Mouse (Mus musculus): ENCODE results near the gene Nebl. TPM values are rescaled to one million over a fixed set of nuclear protein-coding genes. Genes with fewer than 3 reads are reported as not detected.

Nebl gene
- under 1 TPM; 0.32 to 0.81 TPM for total RNA-seq (2021)
- long read RNA-seq, experiment 1: 0 reads
- long read RNA-seq, experiment 2: 0 reads

DNA sequence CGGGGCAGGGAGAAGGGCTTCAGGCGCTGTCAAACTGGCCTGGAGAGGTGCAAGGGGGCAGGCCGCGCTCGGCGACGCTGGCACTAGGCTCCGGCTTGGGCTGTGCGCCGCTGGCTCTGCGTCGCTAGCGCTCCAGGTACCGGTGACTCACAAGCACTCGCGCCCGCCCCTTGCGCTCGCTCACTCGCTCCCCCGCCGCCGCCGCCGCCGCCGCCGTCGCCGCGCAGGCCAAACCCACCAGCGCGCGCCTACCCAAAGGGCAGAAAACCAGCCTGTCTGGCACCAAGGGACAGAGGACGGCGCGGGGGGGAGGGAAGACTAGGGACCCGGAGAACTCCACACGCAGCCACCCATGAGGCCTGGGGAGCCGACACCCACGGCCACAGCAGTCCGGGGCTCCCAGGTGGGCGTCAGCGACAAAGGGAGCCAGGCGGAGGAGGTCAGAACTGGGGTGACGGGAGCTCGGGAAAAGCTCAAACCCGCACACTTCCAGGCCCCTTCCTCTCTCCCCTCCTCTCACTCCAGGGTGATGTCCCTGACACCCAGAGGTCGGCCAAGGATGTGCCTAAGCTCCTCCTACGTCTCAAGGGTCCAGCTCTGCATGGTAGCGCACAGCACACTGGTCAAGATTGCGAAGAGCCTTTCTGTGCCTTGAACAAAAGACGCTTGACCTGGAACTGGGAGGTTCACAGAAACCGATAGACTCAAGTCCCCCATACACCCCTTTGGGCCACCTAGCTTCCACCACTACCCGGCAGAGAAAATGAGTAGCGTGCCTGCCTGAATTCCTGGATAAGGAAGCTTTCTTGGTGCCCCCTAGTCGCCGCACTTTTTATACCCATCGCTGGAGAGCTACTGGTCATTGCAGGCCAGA, at the start of gene Nebl:
Gene Nebl (minus strand): TSS at position 508 of the 874 bp plus-strand sequence.
- DNase-seq (ENCODE audit: low spot score): no peak

DNA sequence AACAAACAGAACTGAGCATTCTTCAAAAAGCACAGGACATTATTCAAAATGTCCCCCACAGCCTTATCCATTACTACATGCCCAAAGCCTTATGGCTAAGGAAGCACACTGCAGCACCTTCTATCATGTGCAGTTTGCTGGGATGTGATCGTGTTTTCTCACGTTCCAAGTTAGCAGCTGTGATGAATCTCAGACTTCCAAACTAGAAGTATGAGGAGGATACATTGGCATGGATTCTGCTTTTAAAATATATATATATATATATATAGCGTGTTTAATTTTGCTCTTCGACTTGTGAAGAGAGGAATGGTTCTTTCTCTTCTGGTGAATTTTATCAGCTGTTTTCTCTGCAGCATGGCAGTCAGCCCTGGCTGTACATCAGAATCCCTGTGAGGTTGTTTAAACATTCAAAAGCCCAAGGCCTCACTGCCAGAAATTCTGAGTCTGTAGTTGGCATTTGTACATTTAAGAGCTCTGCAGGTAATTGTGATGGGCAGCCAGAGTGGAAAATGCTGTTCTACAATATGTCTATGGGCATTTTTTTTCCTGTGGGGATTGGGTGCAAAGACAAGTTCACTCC, 39.1 kb upstream of the Nebl start:
- DNase-seq (ENCODE audit: low spot score): no peak

DNA sequence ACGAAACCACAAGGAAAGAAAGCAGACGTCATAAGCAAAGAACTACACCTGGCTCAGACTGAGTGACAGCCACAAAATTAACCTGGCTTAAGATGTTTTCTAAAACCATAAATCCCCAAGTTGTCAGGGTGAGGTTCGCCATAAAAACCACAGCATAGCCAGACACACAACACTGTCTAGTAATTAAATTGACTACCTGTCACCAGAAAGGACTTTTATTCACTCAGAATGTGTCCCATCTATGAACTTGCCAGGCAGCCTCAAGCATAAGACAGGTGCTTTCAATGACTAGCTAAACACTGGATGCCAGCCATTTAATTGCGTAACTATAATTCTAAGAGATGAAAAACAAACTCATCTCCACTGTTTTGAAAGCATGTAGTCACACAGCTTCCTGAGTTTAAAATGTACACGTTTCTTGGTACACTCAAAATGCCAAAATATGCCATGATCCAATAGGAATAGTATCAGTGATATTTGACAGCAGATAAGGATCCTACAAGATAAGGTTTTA, 38.0 kb upstream of the Nebl start:
- no peak for DNase-seq (ENCODE audit: low spot score)

DNA sequence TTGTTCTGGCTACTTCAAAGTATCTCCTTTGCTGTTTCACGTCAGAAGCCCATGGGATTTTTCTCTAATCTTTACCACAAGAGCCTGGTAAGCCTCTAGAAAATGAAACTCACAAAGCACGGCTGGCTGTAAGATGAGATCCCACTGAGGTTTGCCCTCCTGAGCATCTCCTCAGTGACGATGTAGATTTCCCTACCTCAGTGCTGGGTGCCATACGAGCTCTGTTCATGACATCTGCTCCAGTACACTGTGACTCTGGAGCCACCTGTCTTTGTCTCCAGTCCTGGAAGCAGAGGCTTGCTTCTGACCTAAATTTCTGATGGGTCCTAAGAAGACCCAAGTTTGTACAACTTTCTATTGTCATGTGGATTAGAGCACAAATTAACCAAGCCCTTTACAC, 25.0 kb upstream of the Nebl start:
- DNase-seq (ENCODE audit: low spot score): no peak

DNA sequence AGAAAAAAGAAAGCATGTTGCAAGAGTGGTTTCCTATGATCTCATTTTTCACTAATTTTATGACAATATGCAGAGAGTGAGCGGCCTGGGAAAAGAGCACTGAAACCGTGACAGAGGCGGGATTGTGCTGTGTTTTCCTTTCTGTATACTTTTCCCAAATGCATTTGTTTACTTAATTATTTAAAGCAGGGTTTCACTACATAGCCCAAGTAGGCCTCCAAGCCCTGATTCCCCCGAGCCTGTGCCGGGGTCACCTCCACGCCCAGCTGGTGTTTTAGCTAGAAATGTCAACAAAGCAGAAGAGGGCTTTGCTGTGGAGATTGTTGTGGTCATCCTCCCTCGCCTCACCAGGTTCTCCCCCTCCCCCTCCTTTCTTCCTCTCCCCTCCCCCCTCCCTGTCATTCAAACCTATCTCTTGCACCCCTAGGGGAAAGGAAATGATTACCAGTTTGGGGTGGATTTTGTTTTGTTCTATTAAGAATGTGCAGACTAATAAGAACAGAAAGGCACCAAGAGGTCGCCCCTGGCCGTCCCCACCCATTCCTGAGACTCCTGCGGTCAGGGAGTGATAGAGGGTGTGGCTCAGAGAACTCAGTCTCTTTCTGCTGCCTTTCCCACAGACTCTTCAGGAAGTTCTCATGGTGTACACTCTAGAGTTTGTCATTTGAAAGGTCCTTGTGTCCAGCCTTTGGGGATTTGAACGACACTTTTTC, 10.9 kb upstream of the Nebl start:
- no peak for DNase-seq (ENCODE audit: low spot score)

DNA sequence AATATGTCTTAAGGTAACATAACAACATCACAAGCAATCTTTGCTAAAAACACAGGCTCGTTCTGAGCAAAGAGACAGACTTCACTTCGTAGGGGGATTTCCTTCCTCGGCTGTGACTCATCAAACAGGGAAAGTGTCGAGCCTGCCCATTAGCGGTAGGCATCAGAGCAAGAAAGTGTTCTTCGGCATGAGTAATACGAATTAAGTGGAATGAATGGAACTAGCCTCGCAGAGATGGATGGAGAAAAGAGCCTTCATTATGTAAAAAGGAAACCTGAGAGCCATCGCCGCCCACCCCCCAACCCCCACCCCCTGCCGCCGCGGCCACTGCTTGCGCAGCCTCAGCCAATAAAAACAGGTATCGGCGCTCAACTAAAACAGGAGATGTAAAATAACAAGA, 10.3 kb upstream of the Nebl start:
- no peak for DNase-seq (ENCODE audit: low spot score)

DNA sequence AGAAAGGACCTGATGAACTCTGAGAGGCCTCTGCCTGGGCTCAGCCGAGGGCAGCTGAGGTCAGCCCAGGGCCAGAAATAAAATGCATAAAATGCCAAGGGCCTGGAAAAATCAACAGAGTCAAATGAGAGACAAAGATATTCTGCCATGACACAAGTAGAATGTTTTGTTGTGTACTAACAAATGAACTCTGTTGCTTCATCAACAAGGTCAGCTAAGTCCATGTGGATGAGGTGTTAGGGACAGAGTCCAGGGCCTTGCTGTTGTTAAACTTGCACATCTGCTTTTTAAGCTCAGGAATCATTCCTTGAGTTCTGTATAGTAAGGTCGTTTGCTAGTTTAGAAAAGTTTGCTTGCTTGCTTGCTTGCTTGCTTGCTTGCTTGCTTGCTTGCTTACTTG, 9.2 kb upstream of the Nebl start:
- no peak for DNase-seq (ENCODE audit: low spot score)

DNA sequence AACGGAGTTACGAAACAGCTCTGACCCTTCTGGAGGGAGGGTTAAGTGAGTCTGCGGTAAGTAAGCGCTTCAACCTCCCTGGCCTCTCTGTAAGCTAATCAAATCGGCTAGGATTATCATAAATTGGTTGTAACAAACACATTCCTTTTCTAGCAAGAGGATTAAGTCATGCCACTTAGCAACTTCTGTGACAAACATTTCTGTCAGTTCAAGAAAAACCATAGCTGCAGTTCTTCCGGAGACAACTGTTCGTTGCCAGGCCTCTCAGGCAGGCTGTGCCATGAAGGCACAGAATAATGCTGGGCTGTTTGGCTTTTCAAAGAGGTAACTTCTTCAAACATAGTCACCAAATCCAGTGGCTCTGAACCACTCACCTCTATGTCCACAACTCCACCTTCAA, 946 bp upstream of the Nebl start:
- DNase-seq (ENCODE audit: low spot score): no peak

DNA sequence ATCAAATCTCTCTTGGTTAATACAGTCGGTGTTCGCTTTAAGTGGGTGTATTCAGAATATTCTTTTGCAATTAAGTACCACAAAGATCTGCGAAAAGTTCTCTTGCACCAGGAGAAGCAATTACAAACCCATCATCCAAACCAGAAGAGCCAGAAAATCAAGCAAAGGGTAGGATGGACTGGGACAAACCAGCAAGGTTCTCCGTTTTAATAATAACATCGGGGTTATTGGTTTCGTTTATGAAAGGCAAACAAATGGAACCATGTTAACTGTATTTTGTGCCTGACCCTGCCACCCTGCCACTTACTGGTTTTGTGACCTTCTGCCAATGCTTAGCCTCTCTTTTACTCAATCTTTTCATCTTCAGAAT, 552 bp upstream of the Nebl start:
- no peak for DNase-seq (ENCODE audit: low spot score)

DNA sequence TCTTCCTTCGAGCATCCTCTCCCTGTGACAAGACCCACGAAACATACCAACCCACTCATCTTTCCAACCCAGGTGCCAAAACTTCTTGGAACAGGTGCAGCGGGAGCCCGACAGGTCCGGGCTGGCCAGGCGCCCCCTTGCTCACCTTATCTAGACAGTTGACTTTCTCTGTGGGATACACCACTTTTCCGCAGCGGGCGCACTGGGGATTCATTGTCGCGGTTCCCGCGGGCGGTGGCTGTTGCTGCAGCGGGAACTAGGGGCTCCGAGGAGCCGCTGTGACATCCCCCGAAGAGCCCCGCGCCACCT, 662 bp downstream of the Nebl start:
- DNase-seq (ENCODE audit: low spot score): no peak

DNA sequence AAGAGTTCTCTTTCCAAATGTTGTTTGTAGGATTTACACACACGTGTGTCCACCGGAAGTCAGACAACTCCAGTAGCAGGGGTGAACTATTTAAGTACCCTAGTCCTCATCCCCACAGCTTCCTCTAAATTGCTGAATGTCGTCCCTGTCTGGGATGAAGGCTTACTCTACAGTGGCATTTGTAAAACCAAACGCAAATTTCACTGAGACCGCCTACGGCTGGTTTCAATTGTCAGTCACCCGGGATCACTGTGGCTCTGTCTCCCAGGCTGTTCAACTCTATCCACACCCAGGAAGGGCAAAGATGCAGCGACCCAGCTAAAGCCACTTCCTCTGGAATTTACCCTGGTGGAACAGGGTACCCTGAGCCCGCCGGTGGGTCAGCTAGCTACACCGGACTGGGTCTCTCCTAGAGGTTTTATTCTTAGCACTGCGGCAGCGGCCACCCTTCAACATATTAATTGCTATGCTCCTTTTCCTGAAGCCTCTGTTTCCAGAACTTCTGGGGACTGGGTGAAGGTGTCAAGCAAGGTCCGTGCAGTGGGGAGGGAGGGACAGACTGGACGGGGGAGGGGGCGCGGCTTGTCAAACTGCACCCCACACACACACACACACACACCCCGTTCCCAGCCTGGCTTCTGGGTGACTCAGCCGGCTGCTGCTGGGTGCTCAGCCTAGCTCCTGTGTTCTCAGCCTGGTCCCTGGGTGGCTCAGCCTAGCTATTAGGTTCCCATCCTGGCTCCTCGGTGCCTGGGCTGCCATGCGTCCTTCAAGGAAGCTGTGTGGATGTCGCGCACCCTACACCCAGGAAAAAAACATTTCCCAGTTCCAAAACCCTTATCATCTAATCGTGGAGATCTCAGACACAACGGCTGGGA, 1.3 kb downstream of the Nebl start:
- DNase-seq (ENCODE audit: low spot score): no peak

DNA sequence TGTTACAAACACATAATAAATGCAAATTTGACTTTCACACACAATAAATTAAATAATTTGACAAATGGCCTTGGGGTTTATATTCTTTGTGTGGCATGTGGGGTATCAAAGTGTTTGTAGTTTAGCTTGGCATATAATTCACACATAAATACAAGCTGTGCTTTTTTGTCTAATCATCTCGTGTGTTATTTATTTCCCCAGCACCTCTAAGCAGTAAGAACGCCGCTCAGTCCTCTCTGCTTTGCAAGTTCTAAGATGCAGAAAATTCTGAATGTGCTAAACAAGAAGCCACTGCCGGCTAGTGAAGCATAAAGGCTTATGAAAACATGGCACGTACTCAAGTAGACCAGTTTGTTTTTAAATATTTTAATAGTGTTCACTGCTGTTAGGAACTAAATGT, 6.9 kb downstream of the Nebl start:
- DNase-seq (ENCODE audit: low spot score): no peak

DNA sequence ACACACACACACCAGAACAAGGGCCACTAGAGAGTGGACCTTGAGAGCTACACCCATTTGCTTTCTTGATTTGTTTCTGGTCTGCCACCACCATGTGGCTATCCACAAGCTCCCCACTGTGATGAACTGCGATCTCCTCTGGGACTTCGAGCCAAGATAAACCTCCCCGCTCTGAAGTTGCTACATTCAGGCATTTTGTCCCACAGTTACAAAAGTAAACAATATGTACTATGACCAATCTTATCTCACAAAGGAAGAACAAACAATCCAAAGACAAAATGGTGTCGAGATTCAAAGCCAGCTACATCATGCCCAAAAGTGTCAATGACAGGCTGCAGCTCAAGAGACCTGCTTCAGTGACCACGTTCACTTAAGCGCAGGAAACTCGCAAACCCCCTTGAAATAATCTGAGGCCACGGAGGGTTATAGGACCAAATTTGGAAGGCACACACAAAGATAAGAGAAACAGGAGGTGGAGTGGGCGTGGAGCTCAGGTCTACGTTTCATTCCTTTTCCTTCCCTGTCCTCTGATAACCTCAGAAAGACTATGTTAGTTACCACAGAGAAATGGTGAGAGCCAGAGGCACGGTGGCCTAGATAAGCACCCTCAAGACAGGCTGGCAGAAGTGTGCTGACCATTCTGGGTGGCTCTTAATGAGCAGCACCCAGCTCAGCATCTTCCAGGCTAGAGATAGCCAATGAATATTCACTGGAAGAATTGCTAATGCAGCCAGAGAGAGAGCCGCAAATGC, 7.8 kb downstream of the Nebl start:
- DNase-seq (ENCODE audit: low spot score): no peak

DNA sequence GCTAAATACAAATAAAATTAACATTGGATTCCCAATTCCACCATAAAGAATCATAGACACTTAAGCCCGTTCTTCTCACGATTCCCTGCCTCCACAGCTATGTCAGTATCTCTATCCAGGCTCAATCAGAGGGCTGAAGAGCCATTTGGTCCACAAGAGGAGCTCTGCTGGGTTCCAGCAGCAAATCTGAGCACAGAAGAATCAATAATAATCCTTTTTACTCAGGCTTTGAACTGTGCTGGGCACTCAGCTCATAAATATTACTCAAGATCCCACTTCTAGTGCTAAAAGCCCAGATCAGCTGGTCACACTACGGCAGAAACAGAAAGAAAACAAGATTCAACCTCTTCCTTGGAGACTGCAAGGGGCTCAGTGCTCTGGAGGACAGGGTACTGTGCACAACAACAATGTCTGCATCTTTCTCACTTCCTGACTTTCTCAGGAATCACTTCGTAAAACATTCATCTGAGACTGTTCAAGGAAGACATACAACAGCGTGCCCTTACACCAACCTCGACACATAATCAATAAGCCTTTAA, 10.0 kb downstream of the Nebl start:
- no peak for DNase-seq (ENCODE audit: low spot score)

DNA sequence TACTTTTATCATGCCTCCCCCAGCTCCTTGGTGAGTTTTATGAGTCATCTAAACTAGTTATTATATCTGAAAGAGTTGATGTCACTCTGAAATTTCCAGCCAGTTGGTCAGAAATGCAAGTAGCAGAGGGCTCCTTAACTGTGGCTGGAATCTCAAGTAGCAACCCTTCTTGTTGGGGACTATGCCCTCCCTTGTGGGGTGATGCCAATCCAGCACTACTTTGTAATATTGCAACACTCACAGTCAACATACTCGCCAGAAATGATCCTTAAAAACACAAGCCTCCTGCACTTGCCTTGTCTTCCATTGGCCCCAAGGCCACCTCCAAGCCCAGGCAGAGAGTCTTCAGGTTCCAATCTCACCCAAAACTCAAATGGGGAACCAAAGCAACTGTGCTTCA, 13.0 kb downstream of the Nebl start:
- no peak for DNase-seq (ENCODE audit: low spot score)

DNA sequence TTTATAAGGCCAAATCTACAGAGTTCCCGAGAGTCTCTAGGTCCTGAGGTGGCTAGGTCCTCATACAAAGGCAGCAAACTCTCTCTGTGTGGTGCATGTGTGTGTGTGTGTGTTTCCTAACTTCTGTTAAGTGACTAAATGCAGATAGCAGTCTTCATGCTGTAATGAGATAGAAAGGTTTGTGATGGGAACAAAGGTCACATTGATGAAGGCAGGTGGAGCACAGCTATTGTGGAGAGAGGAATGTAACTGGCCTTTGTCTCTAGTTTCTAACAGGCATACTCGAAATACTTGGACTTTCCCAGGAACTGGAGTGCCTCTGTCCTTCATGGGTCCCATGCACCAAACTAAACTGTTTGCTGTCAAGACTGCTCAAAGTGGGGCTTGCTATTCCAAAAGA, 14.1 kb downstream of the Nebl start:
- no peak for DNase-seq (ENCODE audit: low spot score)

DNA sequence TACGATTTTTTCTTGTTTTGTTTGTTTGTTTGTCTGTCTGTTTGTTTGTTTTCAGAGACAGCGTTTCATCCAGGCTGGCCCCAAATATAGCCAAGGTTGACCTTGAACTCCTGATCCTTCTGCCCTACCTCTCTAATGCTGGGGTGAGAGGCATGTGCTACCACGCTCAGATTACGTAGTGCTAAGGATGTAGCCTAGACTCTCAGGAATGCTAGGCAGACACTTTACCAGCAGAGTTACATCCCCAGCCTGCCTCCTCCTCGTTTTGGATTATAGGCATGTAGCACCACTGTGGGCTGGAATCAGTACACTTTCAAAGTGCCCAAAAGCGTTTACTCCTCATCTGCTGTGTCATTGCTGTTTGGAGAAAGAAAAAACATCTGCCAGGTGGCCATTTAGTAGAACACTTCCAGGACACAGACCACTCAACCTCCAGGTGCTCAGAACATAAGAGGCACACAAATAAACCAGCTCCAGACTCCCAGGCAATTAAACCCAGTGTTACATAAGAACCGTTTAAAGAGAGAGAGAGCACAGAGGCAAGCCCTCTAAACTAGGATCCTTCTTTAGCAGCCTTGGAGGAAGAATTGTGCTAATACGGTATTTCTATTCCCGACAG, 16.0 kb downstream of the Nebl start:
- DNase-seq (ENCODE audit: low spot score): no peak

DNA sequence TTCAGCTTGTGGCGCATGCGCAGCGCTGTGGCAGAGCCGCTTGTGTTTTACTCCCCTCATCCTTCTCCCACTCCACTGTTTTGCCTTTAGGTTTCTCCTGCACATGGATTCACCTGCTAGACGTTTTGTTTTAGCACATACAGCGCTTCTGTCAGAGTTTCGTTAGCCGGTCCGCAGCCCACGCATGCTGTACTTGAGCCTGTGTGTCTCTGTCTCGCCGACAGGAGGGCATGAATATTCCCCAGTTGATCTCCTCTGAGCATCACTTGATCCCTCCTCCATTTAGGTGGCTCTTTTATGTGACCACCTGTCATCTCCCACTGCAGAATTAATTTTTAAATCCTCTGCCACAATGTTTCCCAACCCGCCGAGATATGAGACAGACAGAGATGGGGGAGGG, 16.6 kb downstream of the Nebl start:
- no peak for DNase-seq (ENCODE audit: low spot score)

DNA sequence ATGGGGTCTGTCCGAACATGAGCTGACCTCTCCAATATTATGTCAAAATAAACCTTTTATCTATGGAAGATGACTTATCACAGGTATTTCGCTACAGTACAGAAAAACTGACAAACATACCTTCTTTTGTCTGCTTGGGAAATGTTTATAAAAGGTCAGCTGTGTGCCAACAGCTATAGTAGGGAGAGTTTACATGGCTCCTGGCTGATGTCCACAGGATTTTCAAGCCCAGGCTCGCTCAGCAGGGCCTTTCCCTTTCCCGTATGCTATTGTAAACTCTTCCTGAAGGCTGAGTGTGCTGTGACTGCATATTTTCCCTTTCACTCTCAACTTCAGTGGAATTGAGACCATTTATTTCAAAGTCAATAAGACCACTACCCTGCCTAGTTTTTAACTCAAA, 17.1 kb downstream of the Nebl start:
- DNase-seq (ENCODE audit: low spot score): no peak

DNA sequence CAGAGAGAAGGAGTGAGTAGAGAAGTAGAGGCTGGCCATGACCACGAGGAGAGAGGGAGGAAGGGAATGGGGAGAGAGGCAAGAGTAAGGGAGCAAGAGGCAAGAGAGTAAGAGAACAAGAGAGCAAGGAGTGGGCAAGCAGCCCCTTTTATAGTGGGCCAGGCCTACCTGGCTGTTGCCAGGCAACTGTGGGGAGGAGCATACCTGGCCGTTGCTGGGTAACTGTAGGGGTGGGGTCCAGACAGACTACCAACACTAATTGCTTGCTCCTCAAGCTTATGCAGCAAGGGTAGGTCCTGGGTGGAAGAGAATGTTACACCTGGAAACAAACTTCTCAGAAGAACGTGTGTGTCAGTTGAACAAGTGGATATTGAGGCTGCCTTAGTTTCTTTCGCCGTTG, 20.0 kb downstream of the Nebl start:
- DNase-seq (ENCODE audit: low spot score): no peak

All from gastrocnemius, adult 18-20 months (tissue).